Mouse (Mus musculus): ENCODE data around the gene Pcp4l1. TPM values are rescaled to one million over a fixed set of nuclear protein-coding genes. Genes with fewer than 3 reads are reported as not detected.

Gene Pcp4l1
- polyA plus RNA-seq, 1 experiment from 2014 or later: 29.9 TPM

DNA sequence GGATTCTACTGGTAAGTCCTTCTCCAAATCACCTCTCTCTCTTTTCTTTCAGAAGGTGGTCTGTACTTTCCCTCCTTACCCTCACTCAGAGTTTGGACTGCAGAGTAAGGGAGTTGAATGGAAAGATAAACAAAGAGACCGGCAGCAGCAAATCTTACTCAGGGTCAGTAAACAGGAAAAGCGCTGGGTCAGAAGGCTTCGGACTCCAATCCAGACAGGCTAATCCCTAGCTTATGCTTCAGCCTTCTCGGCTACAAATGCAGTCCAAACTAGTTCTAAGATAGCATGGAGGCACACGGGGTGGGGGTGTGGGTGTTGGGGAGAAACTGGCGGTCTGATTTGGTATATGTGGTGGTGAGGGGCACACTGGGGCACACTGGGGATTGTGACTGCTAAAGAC, 41.4 kb upstream of the Pcp4l1 start:
- no peaks in the 10 kb centered on the region for H3K4me1 ChIP-seq (replicated peaks; ENCODE audit: control insufficient read depth, insufficient read depth, low read length)
- no peaks in the 10 kb centered on the region for H3K27me3 ChIP-seq (replicated peaks; ENCODE audit: control insufficient read depth, insufficient read depth, low read length)
- TF ChIP-seq CTCF (IDR thresholded peaks at IDR 0.05; ENCODE audit: low read depth): no peak
- 54% methylated on average over 6 of the region's 6 CpGs for WGBS
- no peak for ATAC-seq
- no peak overlapping the region for H3K4me3 ChIP-seq (ENCODE audit: low read depth, low read length)
- peaks cover 76% of the 10 kb centered on the region for H3K36me3 ChIP-seq (ENCODE audit: control insufficient read depth, insufficient read depth)
- no peak overlapping the region for H3K4me2 ChIP-seq (replicated peaks; ENCODE audit: low read depth)
- no peak overlapping the region for H3K9ac ChIP-seq (ENCODE audit: low read depth, low read length)
- no peaks in the 10 kb centered on the region for H3K9me3 ChIP-seq (ENCODE audit: control insufficient read depth)
- 0 out of 2 replicates have a peak overlapping the region, but pooled peaks have one; percentile 21 for H3K27ac ChIP-seq (ENCODE audit: low read depth, low read length)

DNA sequence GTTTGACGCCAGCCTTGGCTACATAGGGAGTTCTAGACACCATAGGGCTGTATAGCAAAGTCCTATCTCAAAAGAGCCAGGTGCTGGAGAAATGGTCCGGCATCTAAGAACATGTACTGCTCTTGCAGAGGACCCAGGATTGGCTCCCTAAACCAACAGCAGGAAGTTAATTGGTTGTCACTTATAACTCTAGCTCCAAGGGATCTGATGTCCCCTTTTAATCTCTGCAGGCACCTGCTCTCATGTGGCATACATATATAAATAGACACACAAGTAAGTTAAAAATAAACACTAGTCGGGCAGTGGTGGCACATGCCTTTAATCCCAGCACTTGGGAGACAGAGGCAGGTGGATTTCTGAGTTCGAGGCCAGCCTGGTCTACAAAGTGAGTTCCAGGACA, 39.7 kb upstream of the Pcp4l1 start:
- Histone ChIP-seq H3K27me3 (replicated peaks; ENCODE audit: control insufficient read depth, insufficient read depth, low read length) (no peaks in the 10 kb centered on the region), H3K9me3 (ENCODE audit: control insufficient read depth) (no peaks in the 10 kb centered on the region), H3K36me3 (ENCODE audit: control insufficient read depth, insufficient read depth) (peaks cover 68% of the 10 kb centered on the region), H3K27ac (ENCODE audit: low read depth, low read length) (no peak overlapping the region), H3K4me2 (replicated peaks; ENCODE audit: low read depth) (no peak overlapping the region), H3K9ac (ENCODE audit: low read depth, low read length) (no peak overlapping the region), H3K4me3 (ENCODE audit: low read depth, low read length) (no peak overlapping the region), H3K4me1 (replicated peaks; ENCODE audit: control insufficient read depth, insufficient read depth, low read length) (no peaks in the 10 kb centered on the region)
- no peak for ATAC-seq
- TF ChIP-seq CTCF (IDR thresholded peaks at IDR 0.05; ENCODE audit: low read depth): no peak
- WGBS: 83% methylated on average over 4 of the region's 4 CpGs

DNA sequence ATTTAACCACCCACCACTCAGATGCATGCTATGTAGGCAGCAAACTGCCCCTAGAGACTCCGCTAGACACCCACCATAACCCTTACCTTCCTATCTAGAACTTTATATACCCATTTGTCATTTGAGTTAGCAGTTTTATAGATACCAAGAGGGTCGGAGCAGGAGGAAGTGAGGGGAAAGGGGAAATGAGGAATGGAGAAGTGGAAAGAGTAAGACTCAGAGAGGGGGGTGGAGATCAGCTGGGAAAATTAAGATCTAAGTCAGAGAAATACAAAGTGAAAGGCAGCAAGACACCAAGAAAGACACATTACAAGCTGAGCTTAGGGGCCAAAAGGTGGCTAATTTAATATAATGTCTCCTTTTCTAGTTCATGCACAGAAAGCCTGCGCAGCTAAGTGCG, 38.5 kb upstream of the Pcp4l1 start:
- H3K36me3 ChIP-seq (ENCODE audit: control insufficient read depth, insufficient read depth): peaks cover 62% of the 10 kb centered on the region

DNA sequence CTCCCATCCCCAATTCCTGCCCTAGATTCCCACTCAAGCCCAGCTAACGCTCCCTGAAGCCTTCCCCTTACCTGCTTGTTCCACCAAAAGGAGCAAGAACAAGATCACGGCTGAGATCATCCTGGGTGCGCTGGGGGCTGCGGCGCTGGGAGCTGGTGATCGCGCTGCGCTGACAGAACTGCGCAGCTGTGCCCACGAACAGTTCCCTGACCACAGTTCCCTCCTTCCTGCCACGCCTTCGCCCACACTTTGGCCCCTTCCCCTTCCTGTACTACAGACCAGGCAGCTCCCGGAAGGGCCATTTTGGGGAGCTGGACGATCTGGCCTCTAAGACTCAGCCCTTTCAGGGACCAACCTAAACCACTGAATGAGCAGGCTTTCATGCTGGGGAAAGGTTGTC, 38.1 kb upstream of the Pcp4l1 start, which contains the start of gene Fcer1g:
Gene Fcer1g (minus strand): TSS at position 240 of the 400 bp plus-strand sequence.
- Histone ChIP-seq H3K4me2 (replicated peaks; ENCODE audit: low read depth) (no peak within 1 kb of the TSS), H3K9me3 (ENCODE audit: control insufficient read depth) (no peaks in the 10 kb centered on the region), H3K36me3 (ENCODE audit: control insufficient read depth, insufficient read depth) (peaks cover 57% of the 10 kb centered on the region), H3K9ac (ENCODE audit: low read depth, low read length) (no peak within 1 kb of the TSS), H3K27me3 (replicated peaks; ENCODE audit: control insufficient read depth, insufficient read depth, low read length) (no peaks in the 10 kb centered on the region), H3K4me1 (replicated peaks; ENCODE audit: control insufficient read depth, insufficient read depth, low read length) (no peaks in the 10 kb centered on the region), H3K4me3 (ENCODE audit: low read depth, low read length) (no peak within 1 kb of the TSS; the same call in 1 of the 2 replicates), H3K27ac (ENCODE audit: low read depth, low read length) (peak within 1 kb of the TSS; percentile 23; the same call in 1 of the 2 replicates)
- no peak for TF ChIP-seq CTCF (IDR thresholded peaks at IDR 0.05; ENCODE audit: low read depth)
- ATAC-seq: no peak
- 90% methylated on average over 14 of the region's 14 CpGs for WGBS

More for the DNA sequence above, 38.5 kb upstream of the Pcp4l1 start:
- Histone ChIP-seq H3K9me3 (ENCODE audit: control insufficient read depth) (no peaks in the 10 kb centered on the region), H3K4me1 (replicated peaks; ENCODE audit: control insufficient read depth, insufficient read depth, low read length) (no peaks in the 10 kb centered on the region), H3K4me2 (replicated peaks; ENCODE audit: low read depth) (no peak overlapping the region), H3K9ac (ENCODE audit: low read depth, low read length) (no peak overlapping the region), H3K27ac (ENCODE audit: low read depth, low read length) (no peak overlapping the region), H3K4me3 (ENCODE audit: low read depth, low read length) (no peak overlapping the region), H3K27me3 (replicated peaks; ENCODE audit: control insufficient read depth, insufficient read depth, low read length) (no peaks in the 10 kb centered on the region)
- no peak for TF ChIP-seq CTCF (IDR thresholded peaks at IDR 0.05; ENCODE audit: low read depth)
- WGBS: 85% methylated on average over 4 of the region's 4 CpGs
- no peak for ATAC-seq

DNA sequence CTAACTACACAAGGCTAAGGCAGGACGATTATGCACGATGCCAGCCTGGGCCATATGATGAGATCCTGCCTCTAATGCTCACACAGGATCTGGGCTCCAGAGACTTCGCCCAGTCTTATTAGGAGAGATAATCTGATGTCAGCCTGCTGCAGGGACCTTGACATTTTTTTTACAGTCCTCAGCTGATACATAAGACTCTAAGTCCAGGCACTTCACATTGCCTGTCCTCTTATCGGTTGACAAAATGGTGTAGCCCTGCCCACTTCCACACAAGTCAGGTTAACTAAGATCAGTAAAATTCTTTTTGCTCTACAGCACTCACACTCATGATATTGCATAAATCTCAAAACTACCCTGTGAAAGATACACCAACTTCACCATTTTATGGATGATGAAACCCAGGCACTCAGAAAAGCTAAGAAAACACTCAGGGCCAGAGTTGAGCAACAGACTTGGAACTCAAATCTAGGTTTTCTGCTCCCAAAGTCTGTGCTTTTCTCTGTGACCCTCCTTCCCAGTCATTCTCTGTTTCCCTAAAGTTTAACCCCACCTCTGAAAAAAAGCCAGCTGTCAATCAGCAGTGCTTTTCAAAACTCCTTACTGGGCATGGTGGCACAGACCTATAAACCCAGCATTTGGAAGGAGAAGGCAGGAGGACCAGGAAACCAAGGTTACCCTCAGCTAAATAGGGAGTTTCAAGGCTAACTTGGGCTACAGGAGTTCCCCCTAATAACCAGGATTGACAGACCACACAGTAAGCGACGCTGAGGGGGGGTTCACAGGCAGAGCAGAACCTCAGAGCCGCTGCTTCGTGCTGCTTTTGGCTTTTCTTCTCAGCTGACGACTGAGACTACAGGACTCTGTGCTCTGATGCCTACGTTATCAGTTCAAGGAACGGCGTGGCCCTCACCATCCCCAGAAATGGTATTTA, 37.0 kb upstream of the Pcp4l1 start:
- Histone ChIP-seq H3K4me3 (ENCODE audit: low read depth, low read length) (no peak overlapping the region; the same call in 1 of the 2 replicates), H3K4me1 (replicated peaks; ENCODE audit: control insufficient read depth, insufficient read depth, low read length) (no peaks in the 10 kb centered on the region), H3K9me3 (ENCODE audit: control insufficient read depth) (no peaks in the 10 kb centered on the region), H3K27me3 (replicated peaks; ENCODE audit: control insufficient read depth, insufficient read depth, low read length) (no peaks in the 10 kb centered on the region), H3K36me3 (ENCODE audit: control insufficient read depth, insufficient read depth) (peaks cover 47% of the 10 kb centered on the region), H3K27ac (ENCODE audit: low read depth, low read length) (0 out of 2 replicates have a peak overlapping the region, but pooled peaks have one; percentile 23), H3K9ac (ENCODE audit: low read depth, low read length) (no peak overlapping the region), H3K4me2 (replicated peaks; ENCODE audit: low read depth) (no peak overlapping the region)
- 67% methylated on average over 12 of the region's 12 CpGs for WGBS
- ATAC-seq: no peak
- TF ChIP-seq CTCF (IDR thresholded peaks at IDR 0.05; ENCODE audit: low read depth): no peak

DNA sequence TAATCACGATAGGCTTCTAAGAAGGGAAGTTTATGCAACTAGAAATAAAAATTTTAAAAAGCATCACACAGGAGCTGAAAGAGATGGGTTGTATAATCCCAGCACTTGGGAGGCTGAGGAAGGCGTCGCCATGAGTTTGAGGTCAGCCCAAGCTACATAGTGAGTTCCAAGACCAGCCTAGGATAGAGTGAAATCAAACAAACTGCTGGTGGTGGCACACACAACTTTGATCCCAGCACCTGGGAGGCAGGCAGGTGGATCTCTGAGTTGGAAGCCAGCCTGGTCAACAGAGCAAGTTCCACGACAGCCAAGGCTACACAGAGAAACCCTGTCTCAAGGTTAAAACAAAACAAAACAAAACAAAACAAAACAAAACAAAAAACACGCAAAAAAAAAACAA, 36.3 kb upstream of the Pcp4l1 start:
- H3K27ac ChIP-seq (ENCODE audit: low read depth, low read length): no peak overlapping the region
- no peak overlapping the region for H3K9ac ChIP-seq (ENCODE audit: low read depth, low read length)
- H3K4me1 ChIP-seq (replicated peaks; ENCODE audit: control insufficient read depth, insufficient read depth, low read length): no peaks in the 10 kb centered on the region
- no peak overlapping the region for H3K4me3 ChIP-seq (ENCODE audit: low read depth, low read length)
- TF ChIP-seq CTCF (IDR thresholded peaks at IDR 0.05; ENCODE audit: low read depth): no peak
- no peak overlapping the region for H3K4me2 ChIP-seq (replicated peaks; ENCODE audit: low read depth)
- no peaks in the 10 kb centered on the region for H3K9me3 ChIP-seq (ENCODE audit: control insufficient read depth)
- WGBS: 77% methylated on average over 5 of the region's 5 CpGs
- H3K27me3 ChIP-seq (replicated peaks; ENCODE audit: control insufficient read depth, insufficient read depth, low read length): no peaks in the 10 kb centered on the region
- no peak for ATAC-seq
- peaks cover 40% of the 10 kb centered on the region for H3K36me3 ChIP-seq (ENCODE audit: control insufficient read depth, insufficient read depth)
